Mouse (Mus musculus): Measurements from ENCODE around the gene Csrp3.

DNA sequence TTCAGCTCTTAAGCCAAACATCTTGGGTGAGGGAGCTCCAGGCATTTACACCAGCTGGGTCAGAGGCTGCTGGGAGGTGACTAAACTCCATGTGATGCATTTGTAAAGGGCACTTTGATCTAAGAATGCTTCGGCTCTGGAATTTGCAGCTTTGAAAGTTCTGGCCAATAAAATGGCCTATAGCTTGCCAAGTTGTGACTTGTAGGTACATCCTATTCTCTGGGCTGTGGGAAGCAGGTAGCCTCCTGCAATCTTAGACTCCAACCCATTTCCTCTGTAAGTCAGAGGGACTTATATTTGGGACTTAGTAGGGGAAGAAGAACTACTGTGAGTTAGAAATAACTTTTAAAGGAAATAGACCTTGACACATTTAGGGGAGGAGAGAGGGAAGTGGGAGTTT is 13.1 kb upstream of the Csrp3 start:
- TF ChIP-seq CTCF (IDR thresholded peaks at IDR 0.05; ENCODE audit: low read depth) (no peak), EP300 (IDR thresholded peaks at IDR 0.05; ENCODE audit: low read depth) (no peak)
